Mouse (Mus musculus) olfactory bulb, adult 2 months (tissue): ENCODE measurements around the gene Nfe2l1.

Source experiments
- CTCF ChIP-seq: fragments of 200-500 bp; IDR thresholded peaks from 2 replicates; pipeline ENCODE4 v1.5.1; 2012; ENCODE audit warnings: low read depth, mild to moderate bottlenecking, low read length, moderate library complexity; ENCODE audit not compliant: insufficient read depth
- POLR2A ChIP-seq: fragments of 200-500 bp; IDR thresholded peaks from 2 replicates; pipeline ENCODE4 v1.6.1; 2012; ENCODE audit warnings: mild to moderate bottlenecking, low read depth, low read length, moderate library complexity; ENCODE audit not compliant: insufficient read depth

DNA sequence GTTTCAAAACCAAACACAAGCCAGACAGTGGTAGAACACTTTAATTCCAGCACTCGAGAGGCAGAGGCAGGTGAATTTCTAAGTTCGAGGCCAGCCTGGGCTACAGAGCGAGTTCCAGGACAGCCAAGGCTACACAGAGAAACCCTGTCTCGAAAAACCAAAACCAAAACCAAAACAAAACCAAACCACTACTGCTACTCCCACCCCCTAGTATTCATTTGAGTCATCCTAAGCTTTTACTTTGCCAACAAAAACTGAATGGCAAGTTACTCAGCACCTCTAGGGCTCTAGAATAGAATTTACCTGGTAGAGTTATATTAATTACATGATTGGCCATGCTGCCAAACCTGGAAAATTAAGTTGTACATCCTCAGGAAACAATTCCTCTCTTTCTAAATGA lies 29.9 kb upstream of the Nfe2l1 start:
- no peak for TF ChIP-seq CTCF
- TF ChIP-seq POLR2A = no peak
